Mouse (Mus musculus) liver, embryonic 16.5 days (tissue): ENCODE measurements around the gene Rpl18. TPM values are rescaled to one million over a fixed set of nuclear protein-coding genes. Genes with fewer than 3 reads are reported as not detected.

Experiments used
- ATAC-seq: fragments of 200-750 bp; cut with Nextera tagmentation; 2 replicates; pipeline ENCODE4 v1.8.0; 2017; ENCODE audit warnings: low read depth, mild to moderate bottlenecking, moderate number of reproducible peaks, moderate library complexity
- H3K27ac ChIP-seq: fragments of 300-500 bp; sonication (generic); 2 replicates; pipeline ENCODE4 v1.5.1; 2014; ENCODE audit warnings: mild to moderate bottlenecking, low read length
- H3K27me3 ChIP-seq: fragments of 300-500 bp; sonication (generic); 2 replicates; pipeline ENCODE4 v1.6.1; 2014; ENCODE audit warnings: low read depth, low read length, mixed read lengths; ENCODE audit not compliant: control insufficient read depth, insufficient read depth
- H3K36me3 ChIP-seq: fragments of 300-500 bp; sonication (generic); 2 replicates; pipeline ENCODE4 v1.6.1; 2014; ENCODE audit warnings: mild to moderate bottlenecking; ENCODE audit not compliant: control insufficient read depth, insufficient read depth
- H3K4me1 ChIP-seq: fragments of 300-500 bp; sonication (generic); 2 replicates; pipeline ENCODE4 v1.6.1; 2014; ENCODE audit warnings: low read depth, low read length, mixed read lengths; ENCODE audit not compliant: control insufficient read depth
- H3K4me2 ChIP-seq: fragments of 300-500 bp; sonication (generic); 2 replicates; pipeline ENCODE4 v1.6.1; 2014; ENCODE audit warnings: low read depth, low read length, mixed read lengths
- H3K4me3 ChIP-seq: fragments of 300-500 bp; sonication (generic); 2 replicates; pipeline ENCODE4 v1.5.1; 2014; ENCODE audit warnings: low read depth, mild to moderate bottlenecking, low read length
- H3K9ac ChIP-seq: fragments of 300-500 bp; sonication (generic); 2 replicates; pipeline ENCODE4 v1.6.1; 2014; ENCODE audit warnings: low read depth, low read length
- H3K9me3 ChIP-seq: fragments of 300-500 bp; sonication (generic); replicated peaks from 2 replicates; pipeline ENCODE4 v1.6.1; 2016; ENCODE audit warnings: low read length; ENCODE audit not compliant: control insufficient read depth
- WGBS: fragments of 180-500 bp; shearing (Covaris S2); extraction: QIAGEN DNeasy Blood & Tissue Kit; methylation state at CpG from one replicate; pipeline ENCODE4 v1.1.7; 2014; ENCODE audit not compliant: insufficient replicate concordance; 5-methylcytosine and 5-hydroxymethylcytosine counted together
- polyA plus RNA-seq: library from polyadenylated mRNA; unstranded; fragments of >200 nt; fragmentation: Nextera tagmentation; extraction: Ambion mirVana; gene quantifications from 2 replicates; pipeline ENCODE4 v1.2.1, GENCODE M21; 2015

Gene Rpl18
- polyA plus RNA-seq, 1 experiment from 2014 or later = 460 TPM

- H3K4me1 ChIP-seq = peaks cover 27% of the 10 kb centered on the region
- H3K4me3 ChIP-seq = no peak overlapping the region
- H3K4me2 ChIP-seq = no peak overlapping the region
- H3K27ac ChIP-seq = no peak overlapping the region
- ATAC-seq = no peak
- no peaks in the 10 kb centered on the region for H3K27me3 ChIP-seq
- WGBS = 77% methylated on average over 7 of the region's 7 CpGs
- peaks cover 35% of the 10 kb centered on the region for H3K36me3 ChIP-seq
- no peak overlapping the region for H3K9ac ChIP-seq
- H3K9me3 ChIP-seq = no peaks in the 10 kb centered on the region
These were observed 5.9 kb downstream of the Rpl18 start for GRCm38 (mm10) chr7:45721234-45721571.

GRCm38 (mm10) chr7:45721642-45722347, 6.5 kb downstream of the Rpl18 start:
- no peak for ATAC-seq
- WGBS = 66% methylated on average over 13 of the region's 13 CpGs
- H3K4me3 ChIP-seq = no peak overlapping the region
- H3K9me3 ChIP-seq = no peaks in the 10 kb centered on the region
- H3K4me2 ChIP-seq = no peak overlapping the region
- H3K27ac ChIP-seq = no peak overlapping the region
- H3K9ac ChIP-seq = no peak overlapping the region
- H3K36me3 ChIP-seq = peaks cover 35% of the 10 kb centered on the region
- peaks cover 21% of the 10 kb centered on the region for H3K4me1 ChIP-seq
- no peaks in the 10 kb centered on the region for H3K27me3 ChIP-seq

GRCm38 (mm10) chr7:45722348-45722713, 7.1 kb downstream of the Rpl18 start:
- Histone ChIP-seq H3K9me3 (no peaks in the 10 kb centered on the region), H3K27me3 (no peaks in the 10 kb centered on the region), H3K4me1 (peaks cover 18% of the 10 kb centered on the region), H3K9ac (no peak overlapping the region), H3K4me3 (no peak overlapping the region), H3K27ac (no peak overlapping the region), H3K36me3 (peaks cover 35% of the 10 kb centered on the region), H3K4me2 (no peak overlapping the region)
- no peak for ATAC-seq
- WGBS = 79% methylated on average over 13 of the region's 13 CpGs

- WGBS = 74% methylated on average over 4 of the region's 4 CpGs
- H3K9me3 ChIP-seq = no peaks in the 10 kb centered on the region
- ATAC-seq = no peak
- H3K4me1 ChIP-seq = peaks cover 18% of the 10 kb centered on the region
- no peaks in the 10 kb centered on the region for H3K27me3 ChIP-seq
- no peak overlapping the region for H3K4me3 ChIP-seq
- peaks cover 35% of the 10 kb centered on the region for H3K36me3 ChIP-seq
- no peak overlapping the region for H3K9ac ChIP-seq
- H3K27ac ChIP-seq = no peak overlapping the region
- no peak overlapping the region for H3K4me2 ChIP-seq
These were observed 8.0 kb downstream of the Rpl18 start for GRCm38 (mm10) chr7:45723301-45723700.

GRCm38 (mm10) chr7:45723781-45724180, 8.5 kb downstream of the Rpl18 start:
- no peak overlapping the region for H3K27ac ChIP-seq
- peaks cover 15% of the 10 kb centered on the region for H3K4me1 ChIP-seq
- no peak for ATAC-seq
- H3K27me3 ChIP-seq = no peaks in the 10 kb centered on the region
- no peak overlapping the region for H3K4me2 ChIP-seq
- H3K36me3 ChIP-seq = peaks cover 35% of the 10 kb centered on the region
- H3K9ac ChIP-seq = no peak overlapping the region
- WGBS = 87% methylated on average over 14 of the region's 14 CpGs
- H3K4me3 ChIP-seq = no peak overlapping the region
- no peaks in the 10 kb centered on the region for H3K9me3 ChIP-seq

GRCm38 (mm10) chr7:45725151-45725550, 9.9 kb downstream of the Rpl18 start:
- Histone ChIP-seq H3K4me2 (no peak overlapping the region), H3K9ac (no peak overlapping the region), H3K36me3 (peaks cover 25% of the 10 kb centered on the region), H3K4me3 (no peak overlapping the region), H3K27me3 (no peaks in the 10 kb centered on the region), H3K4me1 (peaks cover 3% of the 10 kb centered on the region), H3K27ac (no peak overlapping the region), H3K9me3 (no peaks in the 10 kb centered on the region)
- WGBS = 83% methylated on average over 9 of the region's 9 CpGs
- no peak for ATAC-seq

GRCm38 (mm10) chr7:45725713-45726112, 10.5 kb downstream of the Rpl18 start, which contains the start of gene Spaca4:
TSS of gene Spaca4 (minus strand) at chr7:45725813.
- Histone ChIP-seq H3K27me3 (no peaks in the 10 kb centered on the region), H3K27ac (no peak within 1 kb of the TSS), H3K4me1 (peaks cover 3% of the 10 kb centered on the region), H3K4me2 (no peak within 1 kb of the TSS), H3K36me3 (peaks cover 20% of the 10 kb centered on the region), H3K9me3 (no peaks in the 10 kb centered on the region), H3K9ac (no peak within 1 kb of the TSS), H3K4me3 (no peak within 1 kb of the TSS)
- ATAC-seq = no peak
- WGBS = 79% methylated on average over 11 of the region's 11 CpGs

GRCm38 (mm10) chr7:45726419-45726818, 11.2 kb downstream of the Rpl18 start:
- WGBS = 82% methylated on average over 10 of the region's 10 CpGs
- H3K9ac ChIP-seq = no peak overlapping the region
- H3K27me3 ChIP-seq = no peaks in the 10 kb centered on the region
- H3K36me3 ChIP-seq = peaks cover 14% of the 10 kb centered on the region; the same call in 1 of the 2 replicates
- H3K4me3 ChIP-seq = no peak overlapping the region
- no peak for ATAC-seq
- H3K27ac ChIP-seq = no peak overlapping the region
- no peak overlapping the region for H3K4me2 ChIP-seq
- no peaks in the 10 kb centered on the region for H3K9me3 ChIP-seq
- H3K4me1 ChIP-seq = no peaks in the 10 kb centered on the region; the same call in 1 of the 2 replicates

GRCm38 (mm10) chr7:45727625-45728024, 12.4 kb downstream of the Rpl18 start:
- Histone ChIP-seq H3K4me2 (no peak overlapping the region), H3K9me3 (no peaks in the 10 kb centered on the region), H3K4me3 (no peak overlapping the region), H3K9ac (no peak overlapping the region), H3K27me3 (no peaks in the 10 kb centered on the region), H3K4me1 (no peaks in the 10 kb centered on the region; the same call in 1 of the 2 replicates), H3K36me3 (peaks cover 14% of the 10 kb centered on the region; the same call in 1 of the 2 replicates), H3K27ac (no peak overlapping the region)
- ATAC-seq = no peak
- WGBS = 63% methylated on average over 3 of the region's 3 CpGs
